Mouse (Mus musculus): ENCODE data around the gene Col18a1.

Gene Col18a1

DNA sequence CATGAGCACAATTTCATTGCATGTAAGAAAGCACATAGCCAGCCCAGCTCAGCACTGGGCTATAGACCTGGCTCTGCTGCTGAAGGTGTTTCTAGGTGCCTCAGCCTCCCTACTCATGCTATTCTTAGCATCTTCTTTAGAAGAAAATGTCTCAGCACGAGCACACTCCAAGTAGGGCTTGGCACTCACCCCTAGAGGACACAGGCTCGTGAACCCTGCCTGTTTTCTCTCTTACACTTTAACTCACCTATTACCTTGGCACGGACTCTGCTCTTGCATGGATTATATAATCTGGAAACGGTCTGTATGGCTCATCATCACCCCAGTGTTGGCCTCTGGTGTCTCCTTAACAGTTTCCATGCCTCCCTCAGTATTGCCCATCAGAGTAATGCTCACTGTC lies 154.7 kb downstream of the Col18a1 start:
- DNase-seq (ENCODE audit: low spot score): no peak

DNA sequence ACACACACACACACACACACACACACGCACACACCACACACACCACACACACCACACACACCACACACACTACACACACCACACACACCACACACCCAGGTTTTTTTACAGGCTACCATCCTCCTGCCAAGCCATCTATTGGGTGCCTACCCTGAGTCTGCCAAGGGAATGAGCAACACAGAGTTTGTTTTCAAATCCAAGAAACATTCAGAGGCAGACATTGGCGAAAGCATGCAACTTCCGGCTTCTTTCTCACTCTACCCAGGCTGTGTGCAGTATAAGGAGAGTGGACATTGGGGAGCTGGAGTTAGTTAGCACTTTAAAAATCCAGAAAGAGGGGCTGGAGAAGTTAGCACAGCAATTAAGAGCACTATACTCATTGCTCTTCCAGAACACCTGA lies 157.7 kb downstream of the Col18a1 start:
- no peak for DNase-seq (ENCODE audit: low spot score)

DNA sequence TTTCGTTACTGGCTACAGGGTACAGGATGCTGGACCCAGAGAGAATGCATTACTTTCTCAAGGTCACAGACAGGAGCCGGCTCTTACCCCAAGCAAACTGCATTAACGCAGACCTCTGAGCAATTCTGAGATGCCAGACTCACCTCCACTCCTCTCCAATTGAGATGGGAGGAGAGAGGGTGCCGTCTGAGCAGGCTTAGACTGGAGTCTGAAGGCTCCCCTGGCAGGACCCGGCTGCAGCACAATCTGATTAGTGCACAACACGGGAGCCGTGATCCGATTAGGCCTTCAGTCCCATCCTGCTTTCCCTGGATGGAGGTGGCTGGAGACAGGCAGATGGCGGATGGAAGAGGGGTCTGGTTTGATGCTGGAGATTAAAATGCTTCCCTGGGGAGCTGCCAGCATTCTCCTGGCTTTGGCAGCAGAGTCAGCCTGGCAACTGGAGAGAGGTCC lies 158.2 kb downstream of the Col18a1 start:
- DNase-seq (ENCODE audit: low spot score): no peak

DNA sequence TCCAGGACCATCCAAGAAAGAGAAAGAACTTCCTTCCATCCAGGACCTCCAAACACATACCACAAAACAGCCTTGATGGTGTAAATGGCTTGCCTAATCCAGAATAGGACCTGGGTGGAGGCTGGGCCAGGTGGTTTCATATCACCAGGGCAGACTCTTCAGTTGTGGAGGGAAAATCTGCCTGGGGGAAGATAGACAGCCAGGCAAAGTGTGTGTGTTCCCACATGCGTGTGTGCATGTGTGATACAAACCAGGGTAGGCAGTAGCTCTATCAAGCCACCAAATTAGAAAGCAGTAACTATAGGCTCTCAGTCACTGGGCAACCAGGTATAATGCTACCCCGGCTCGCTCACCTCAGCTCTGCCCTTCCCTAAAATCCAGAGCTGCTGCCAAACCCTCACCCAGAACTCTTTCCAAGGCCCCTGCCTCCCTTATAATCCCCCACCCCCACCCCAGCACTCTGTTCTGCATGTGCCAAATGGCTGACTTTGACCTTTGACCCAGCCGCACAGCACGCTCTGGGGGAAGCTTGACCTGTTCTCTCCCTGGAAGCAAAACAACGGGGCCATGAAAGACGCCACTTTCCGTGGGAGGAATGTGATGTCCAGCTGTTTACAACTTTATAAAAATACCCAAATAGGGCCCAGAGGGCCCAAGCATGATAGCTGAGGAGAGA lies 158.8 kb downstream of the Col18a1 start:
- DNase-seq (ENCODE audit: low spot score): no peak

DNA sequence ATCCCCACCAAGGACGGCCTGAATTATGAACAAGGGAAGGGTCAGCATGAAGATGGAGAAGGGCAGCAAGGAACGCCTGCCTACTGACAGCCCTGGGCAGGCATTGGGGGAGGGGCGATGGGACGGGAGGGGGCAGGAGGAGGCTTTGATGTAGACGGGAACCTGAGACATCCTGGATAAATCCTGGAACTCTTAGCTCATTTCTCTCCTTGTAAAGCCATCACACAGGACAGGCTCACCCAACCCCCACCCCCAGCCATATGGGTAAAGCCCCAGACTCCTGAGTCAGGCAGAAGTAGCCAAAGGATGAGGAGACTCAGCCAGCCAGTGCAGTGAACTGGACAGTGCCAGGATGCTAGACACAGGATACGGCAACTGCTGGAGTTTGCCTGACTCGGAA lies 161.4 kb downstream of the Col18a1 start:
- no peak for DNase-seq (ENCODE audit: low spot score)

All from left cerebral cortex, adult 11 months (tissue).